Mouse (Mus musculus): Measurements from ENCODE around the gene Dohh. TPM values are rescaled to one million over a fixed set of nuclear protein-coding genes. Genes with fewer than 3 reads are reported as not detected.
A peak's percentile ranks its signal among the peaks of the same experiment; 100 is the strongest.

Dohh gene
- total RNA-seq, 2 experiments from 2014 or later: 73.7 to 74.3 TPM

- DNase-seq (ENCODE audit: low spot score in 2 of 2): no peak
These were observed 19.3 kb downstream of the Dohh start for GRCm38 (mm10) chr10:81403511-81403910.

- DNase-seq (ENCODE audit: low spot score in 2 of 2): no peak
These were observed 19.9 kb downstream of the Dohh start for GRCm38 (mm10) chr10:81404082-81404481.

DNA sequence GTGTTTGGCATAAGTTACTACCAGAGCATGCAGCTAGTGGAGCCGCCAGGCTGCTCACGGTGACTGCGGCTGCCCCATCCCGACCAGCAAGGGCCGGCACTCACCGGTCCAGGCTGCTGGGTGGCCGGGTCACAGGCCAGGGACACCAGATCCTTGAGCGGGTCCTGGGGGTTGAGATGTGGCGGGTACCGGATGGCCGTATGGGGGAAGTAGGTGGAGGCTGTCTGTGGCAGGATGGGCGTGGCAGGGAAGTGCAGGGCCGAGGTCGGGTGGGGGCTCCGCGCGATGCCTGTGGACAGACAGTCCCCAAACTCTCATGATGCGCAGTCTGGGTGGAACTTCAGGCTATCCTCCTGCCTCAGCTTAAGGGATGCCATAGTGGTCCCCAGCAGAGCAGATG is 20.5 kb downstream of the Dohh start:
- no peak for DNase-seq (ENCODE audit: low spot score in 2 of 2)

DNA sequence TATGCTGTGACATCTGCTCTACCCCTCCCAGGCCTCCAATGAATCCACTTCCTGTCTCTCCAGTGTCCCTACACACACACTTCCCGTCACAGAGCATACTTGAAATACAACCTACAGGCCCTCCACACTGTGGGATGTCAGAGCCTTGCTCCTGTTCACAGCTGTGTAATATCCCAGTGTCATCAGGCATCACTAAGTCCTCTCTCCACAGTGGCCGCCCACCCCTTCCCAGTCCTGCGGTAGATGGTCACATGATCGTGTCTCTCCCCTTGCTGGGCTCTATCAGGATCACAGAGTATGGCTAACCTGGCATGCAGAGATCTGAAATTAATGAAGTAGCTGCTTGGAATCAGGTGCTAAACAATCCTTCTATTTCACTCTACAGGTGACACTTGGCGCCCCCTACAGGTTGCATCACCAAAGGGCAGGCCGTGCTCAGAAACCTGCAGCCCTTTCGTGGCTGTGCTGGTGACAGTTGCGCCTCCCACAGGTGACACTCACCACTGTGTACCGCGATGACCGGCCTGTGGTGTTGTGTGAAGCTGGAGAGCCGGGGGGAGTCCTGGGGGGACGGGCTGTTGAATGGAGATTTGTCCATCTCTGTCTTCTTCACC is 21.5 kb downstream of the Dohh start:
- peak in 1 of 2 experiments; percentile 64 for DNase-seq (ENCODE audit: low spot score in 2 of 2)

GRCm38 (mm10) chr10:81406504-81407440 is 22.5 kb downstream of the Dohh start:
- DNase-seq (ENCODE audit: low spot score in 2 of 2): no peak

GRCm38 (mm10) chr10:81407539-81408423 is 23.6 kb downstream of the Dohh start:
- peak in 1 of 2 experiments; percentile 73 for DNase-seq (ENCODE audit: low spot score in 2 of 2)

DNA sequence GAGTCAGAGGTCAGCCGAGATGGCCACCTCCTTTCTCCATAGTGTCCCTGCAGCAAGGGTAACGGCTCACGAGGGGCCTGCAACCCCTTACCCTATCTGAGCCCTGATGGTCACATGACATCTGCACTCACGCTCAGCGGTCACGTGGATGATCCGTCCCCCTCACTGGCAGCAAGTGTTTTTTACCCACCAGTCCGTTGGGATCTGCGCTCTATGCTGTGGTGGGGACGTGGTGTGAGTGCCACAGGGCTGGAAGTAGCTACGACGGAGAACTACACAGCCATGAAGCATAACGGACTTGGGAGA is 24.1 kb downstream of the Dohh start:
- DNase-seq (ENCODE audit: low spot score in 2 of 2): no peak

DNA sequence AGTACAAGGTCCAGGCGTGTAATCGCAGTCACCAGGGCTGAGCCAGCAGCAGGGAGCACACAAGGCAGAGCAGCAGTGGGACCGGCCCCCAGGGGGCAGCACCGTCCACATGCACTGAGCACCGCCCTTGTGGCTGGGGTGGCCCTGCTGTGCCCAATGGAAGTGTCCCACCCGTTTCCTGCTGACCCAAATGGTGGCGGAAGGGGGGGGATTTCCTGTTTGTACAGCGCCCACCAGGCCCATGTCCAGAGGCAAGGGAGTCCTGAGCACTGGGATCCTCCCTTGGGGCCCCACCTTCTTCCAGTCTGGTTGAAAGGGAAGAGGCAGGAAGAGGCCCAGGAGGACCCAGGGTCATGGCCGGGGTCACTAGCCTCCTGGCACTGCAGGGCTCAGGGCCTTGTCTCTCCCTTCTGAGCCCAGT is 24.7 kb downstream of the Dohh start:
- DNase-seq (ENCODE audit: low spot score in 2 of 2): peak in 1 of 2 experiments; percentile 58

DNA sequence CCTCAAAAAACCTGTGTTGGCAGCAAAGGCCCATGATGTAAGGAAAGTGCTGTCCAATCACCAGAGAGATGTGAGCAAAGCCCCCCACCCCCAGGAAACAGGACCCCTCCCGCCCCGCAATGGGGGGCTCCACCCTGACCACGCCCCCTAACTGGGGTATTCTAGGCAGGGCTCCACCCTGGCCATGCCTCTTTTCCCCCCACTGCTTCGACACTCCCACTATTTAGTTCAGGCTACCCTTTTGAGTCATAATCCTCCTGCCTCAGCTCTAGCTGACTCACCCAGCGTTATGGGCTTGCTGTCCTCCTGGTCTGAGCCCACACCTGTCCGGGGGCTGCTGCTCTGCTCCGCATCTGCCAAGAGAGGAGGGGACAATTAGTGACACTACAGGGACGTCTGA is 25.1 kb downstream of the Dohh start:
- DNase-seq (ENCODE audit: low spot score in 2 of 2): no peak

DNA sequence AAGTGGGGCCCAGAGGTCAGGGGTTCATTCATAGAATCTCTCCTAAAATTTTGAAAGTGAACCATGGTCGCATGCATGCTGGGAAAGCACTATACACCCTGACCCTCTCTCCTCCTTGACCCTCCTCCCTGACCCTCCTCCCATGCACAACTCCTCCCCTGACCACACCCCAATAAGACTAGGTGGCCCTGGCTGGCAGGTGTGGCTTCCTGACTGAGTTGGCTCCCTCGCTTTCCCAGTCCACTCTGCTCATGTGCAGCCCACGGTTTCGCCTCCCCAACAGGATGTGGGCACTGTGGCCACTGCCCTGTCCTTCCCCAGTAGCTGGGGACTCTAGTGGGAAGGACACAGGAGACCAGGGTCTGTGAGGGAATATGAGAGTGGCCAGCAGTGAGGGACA is 26.1 kb downstream of the Dohh start:
- DNase-seq (ENCODE audit: low spot score in 2 of 2): no peak

GRCm38 (mm10) chr10:81410981-81411380 is 26.8 kb downstream of the Dohh start:
- DNase-seq (ENCODE audit: low spot score in 2 of 2): no peak

DNA sequence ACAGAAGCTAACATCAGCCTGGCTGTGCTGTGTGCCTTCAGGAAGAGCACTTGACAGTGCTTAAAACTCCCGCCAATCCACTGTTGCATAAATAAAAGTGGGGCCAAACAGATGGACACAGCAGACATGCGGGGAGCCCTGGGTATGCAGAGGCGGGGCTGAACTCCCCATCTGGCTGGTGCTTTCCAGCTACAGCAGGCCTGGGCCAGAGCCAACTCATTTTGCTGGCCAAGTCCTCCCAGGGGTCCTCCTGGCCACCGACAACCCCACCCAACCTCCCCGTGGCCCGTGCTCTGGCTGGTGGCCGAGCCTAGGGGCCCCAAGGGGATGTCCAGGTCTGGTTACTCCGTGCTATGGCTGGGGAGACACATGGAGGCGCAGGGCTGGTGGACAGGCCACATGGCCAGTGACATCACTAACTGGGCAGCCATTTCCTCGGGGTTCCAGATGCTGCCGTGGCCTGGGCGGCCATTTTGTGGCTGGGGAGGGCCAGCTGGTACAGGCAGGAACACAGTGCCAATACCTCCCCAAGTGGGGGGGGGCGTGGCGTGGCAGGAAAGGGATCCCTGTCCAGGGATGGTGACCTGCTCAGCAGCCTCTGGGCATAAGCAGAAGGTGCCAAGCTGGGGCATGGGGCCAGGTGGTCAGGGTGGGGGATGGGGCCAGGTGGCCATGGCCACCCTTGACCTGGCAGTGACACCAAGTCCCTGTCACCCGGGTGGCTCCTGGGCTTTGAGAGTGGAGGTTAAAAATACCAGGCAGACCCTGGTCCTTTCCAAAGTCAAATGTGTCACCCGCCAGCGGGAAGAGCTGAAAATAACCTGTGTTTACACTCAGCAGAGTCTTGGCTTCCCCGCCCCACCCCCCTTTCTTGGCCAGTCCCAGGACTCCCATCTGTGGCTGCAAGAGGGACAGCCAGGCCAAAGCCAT is 27.5 kb downstream of the Dohh start:
- peak in 1 of 2 experiments; percentile 70 for DNase-seq (ENCODE audit: low spot score in 2 of 2)

DNA sequence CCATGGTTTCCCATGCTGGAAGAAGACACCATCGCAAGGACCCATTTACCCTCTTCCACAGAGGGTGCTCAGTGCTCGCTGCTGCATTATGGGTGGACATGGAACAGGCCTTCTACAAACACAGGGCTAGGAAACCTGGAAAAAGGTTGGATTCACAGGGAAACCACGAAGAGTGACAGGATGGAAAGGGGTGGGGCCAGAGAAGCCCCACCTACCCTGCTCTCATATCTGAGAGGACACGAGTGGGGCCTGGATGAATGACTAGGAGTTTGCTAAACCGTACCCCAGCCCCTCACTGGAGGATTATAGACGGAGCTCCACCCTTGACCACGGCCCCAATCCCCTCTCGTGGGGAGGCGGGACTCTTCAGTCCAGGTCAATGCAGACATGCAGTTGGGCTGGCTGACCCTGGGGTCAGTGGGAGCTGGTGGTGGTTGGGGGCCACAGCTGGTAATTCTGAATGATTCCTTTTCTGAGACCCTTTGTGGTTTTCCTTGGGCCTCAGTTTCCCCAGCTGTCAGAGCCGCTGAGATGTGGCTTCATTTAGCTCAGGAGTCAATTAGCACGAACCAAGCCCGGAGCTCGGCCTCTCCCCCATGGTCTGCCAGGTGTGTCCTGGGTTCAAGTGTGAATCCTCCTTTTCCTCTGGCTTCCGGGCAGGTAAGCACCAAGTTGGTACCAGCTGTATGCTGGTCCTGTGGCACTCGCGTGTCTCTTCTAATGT is 28.5 kb downstream of the Dohh start:
- no peak for DNase-seq (ENCODE audit: low spot score in 2 of 2)

DNA sequence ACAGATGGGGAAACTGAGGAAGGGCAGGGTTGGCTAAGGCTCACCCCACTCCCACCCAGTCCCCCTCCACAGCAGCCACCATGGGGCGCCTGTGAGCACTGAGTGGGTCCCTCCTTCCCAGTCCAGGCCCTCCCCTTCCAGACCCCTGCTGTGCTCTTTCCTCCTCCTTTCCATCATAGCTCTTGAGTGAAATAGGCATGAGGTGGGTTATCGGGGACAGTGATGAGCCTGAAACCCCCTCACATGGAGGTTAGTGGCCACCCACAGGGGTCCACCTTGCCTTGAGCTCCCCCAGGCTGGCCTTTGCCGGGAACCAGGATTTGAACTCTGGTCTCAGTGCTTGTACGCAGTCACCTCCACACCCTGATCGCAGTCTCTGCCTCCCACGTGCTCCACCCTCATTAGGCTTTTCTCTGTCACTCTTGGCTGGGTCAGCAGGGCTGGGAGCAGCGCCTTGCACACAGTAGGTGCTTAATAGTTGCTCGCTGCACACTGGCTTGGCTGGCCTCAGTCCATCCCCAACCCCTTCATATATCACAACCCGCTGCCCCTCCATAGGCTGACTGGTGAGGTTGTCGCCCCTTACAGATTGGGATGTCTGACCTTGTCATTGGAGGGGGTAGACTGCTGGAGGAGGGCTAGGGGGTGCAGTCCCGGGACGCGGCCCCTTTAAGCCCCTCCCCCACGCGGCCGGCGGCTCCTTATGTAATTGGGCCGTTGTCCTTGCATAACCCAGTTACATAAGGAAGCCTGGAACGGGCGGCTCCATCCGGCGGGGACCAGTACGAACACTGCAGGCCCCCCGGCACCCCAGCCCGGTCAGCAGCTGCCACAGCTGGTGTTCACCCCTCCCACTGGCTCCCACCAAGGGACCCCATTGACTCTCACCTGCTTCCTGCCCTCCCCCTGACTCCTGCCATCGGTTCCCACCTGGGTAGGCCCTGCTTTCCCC is 29.4 kb downstream of the Dohh start:
- peak; percentile 75 to 79 for DNase-seq (ENCODE audit: low spot score in 2 of 2)

- no peak for DNase-seq (ENCODE audit: low spot score in 2 of 2)
These were observed 30.5 kb downstream of the Dohh start for GRCm38 (mm10) chr10:81414682-81415081.

GRCm38 (mm10) chr10:81415146-81415545 is 30.9 kb downstream of the Dohh start:
- no peak for DNase-seq (ENCODE audit: low spot score in 2 of 2)

DNA sequence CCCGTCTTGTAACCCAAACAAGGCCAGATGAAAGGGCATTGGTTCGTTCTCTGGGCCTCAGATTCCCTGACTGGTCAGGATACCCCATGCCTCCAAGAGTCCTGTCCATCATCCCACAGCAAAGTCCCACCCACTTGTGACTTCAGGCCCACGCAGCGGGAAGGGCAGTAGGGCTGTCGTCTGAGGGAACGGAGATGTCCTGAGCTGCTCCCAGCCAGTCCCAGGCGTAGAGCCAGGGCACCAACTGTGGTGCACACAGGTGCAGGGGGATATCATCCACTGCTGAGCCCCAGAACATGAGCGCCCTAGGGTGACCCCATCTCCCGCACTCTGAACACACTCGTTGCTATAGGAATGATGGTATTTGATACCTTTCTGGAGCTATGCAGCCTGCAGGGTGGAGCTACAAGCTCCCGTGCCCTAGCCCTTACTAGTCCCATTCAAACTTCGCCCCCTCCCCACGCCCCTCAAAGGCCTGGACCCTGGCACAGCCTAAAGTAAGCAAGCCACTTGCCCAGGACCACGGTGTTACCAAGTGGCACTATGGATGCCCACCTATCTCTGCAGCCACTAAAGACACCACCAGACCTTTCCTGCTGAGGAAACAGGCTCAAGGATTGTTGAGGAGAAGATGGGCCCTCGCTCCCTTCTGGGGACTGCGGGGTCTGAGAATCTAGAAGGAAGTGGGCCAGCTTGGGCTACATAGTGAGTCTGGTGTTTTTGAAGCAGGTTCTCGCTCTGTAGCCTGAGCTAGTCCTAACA is 31.5 kb downstream of the Dohh start:
- no peak for DNase-seq (ENCODE audit: low spot score in 2 of 2)
